Mouse (Mus musculus) heart, adult 2 months (tissue): ENCODE measurements around the gene Btbd2. TPM values are rescaled to one million over a fixed set of nuclear protein-coding genes. Genes with fewer than 3 reads are reported as not detected.

Experiments used
- DNase-seq, 2 experiments: peaks; one replicate each; pipeline ENCODE4 v3.0.0; 2021
- H3K27ac ChIP-seq: fragments of 200-600 bp; 2 replicates; pipeline ENCODE4 v1.8.1; 2022
- H3K27me3 ChIP-seq: fragments of 200-500 bp; 2 replicates; pipeline ENCODE4 v1.6.1; 2012; ENCODE audit warnings: mild to moderate bottlenecking, low read length, inconsistent platforms, mixed read lengths; ENCODE audit not compliant: control insufficient read depth, insufficient read depth
- H3K36me3 ChIP-seq: fragments of 200-500 bp; 2 replicates; pipeline ENCODE4 v1.6.1; 2012; ENCODE audit warnings: low read length, inconsistent platforms; ENCODE audit not compliant: control insufficient read depth, insufficient read depth
- H3K4me1 ChIP-seq: fragments of 200-500 bp; 2 replicates; pipeline ENCODE4 v1.6.1; 2011; ENCODE audit warnings: low read length; ENCODE audit not compliant: control insufficient read depth, insufficient read depth
- H3K4me3 ChIP-seq: fragments of 200-600 bp; 2 replicates; pipeline ENCODE4 v1.8.1; 2022
- H3K79me2 ChIP-seq: fragments of 200-500 bp; replicated peaks from 2 replicates; pipeline ENCODE4 v1.6.1; 2012; ENCODE audit warnings: mild to moderate bottlenecking, inconsistent platforms, low read length, moderate library complexity, mixed read lengths; ENCODE audit not compliant: control insufficient read depth, insufficient read depth
- H3K9ac ChIP-seq: fragments of 200-500 bp; 2 replicates; pipeline ENCODE4 v1.6.1; 2012; ENCODE audit warnings: low read depth, mild to moderate bottlenecking, control low read depth, inconsistent platforms, low read length, mixed read lengths
- CTCF ChIP-seq: fragments of 200-600 bp; IDR thresholded peaks from 2 replicates; pipeline ENCODE4 v1.8.1; 2022; ENCODE audit warnings: antibody characterized with exemption, mild to moderate bottlenecking, moderate library complexity
- EP300 ChIP-seq: fragments of 200-500 bp; IDR thresholded peaks from 2 replicates; pipeline ENCODE4 v1.6.1; 2011; ENCODE audit warnings: low read depth, low read length, control low read depth; ENCODE audit not compliant: insufficient read depth
- POLR2A ChIP-seq: fragments of 200-500 bp; IDR thresholded peaks from 2 replicates; pipeline ENCODE4 v1.6.1; 2011; ENCODE audit warnings: mild to moderate bottlenecking, low read depth, low read length, control low read depth; ENCODE audit not compliant: insufficient read depth
- WGBS: fragments of 180-500 bp; shearing (Covaris S2); methylation state at CpG from one replicate; pipeline ENCODE4 v1.1.7; 2018; 5-methylcytosine and 5-hydroxymethylcytosine counted together
- intact Hi-C: fragments of 180-260 bp; cut with DNase I; formaldehyde crosslinking; loops from one replicate; pipeline ENCODE4 v1.15.1; 2025
- polyA plus RNA-seq: library from polyadenylated mRNA; depleted of rRNA; stranded (reverse); fragments of >200 nt; gene quantifications from 2 replicates; pipeline ENCODE4 v1.2.3, GENCODE M21; 2012
- total RNA-seq, 2 experiments: library from RNA; stranded (reverse); gene quantifications; 2 replicates each; pipeline ENCODE4 v1.2.3; 2021

Btbd2 gene
- total and polyA plus RNA-seq, 3 experiments: 43.7 to 60.1 (median 44.2) TPM

GRCm38 (mm10) chr10:80684984-80685383 lies 28.1 kb upstream of the Btbd2 start:
- no peak overlapping the region for H3K27ac ChIP-seq
- WGBS: 78% methylated on average over 4 of the region's 4 CpGs
- intact Hi-C loops: loop anchor here (1.0 kb wide), 1 partner anchor 26 kb away; no protein-coding TSS in a partner anchor

GRCm38 (mm10) chr10:80684214-80684613 lies 27.3 kb upstream of the Btbd2 start:
- H3K4me1 ChIP-seq: peaks cover 10% of the 10 kb centered on the region
- H3K36me3 ChIP-seq: no peaks in the 10 kb centered on the region
- H3K79me2 ChIP-seq: no peaks in the 10 kb centered on the region
- no peaks in the 10 kb centered on the region for H3K27me3 ChIP-seq
- WGBS: 61% methylated on average over 6 of the region's 6 CpGs
- intact Hi-C loops: loop anchor here (1.0 kb wide), 1 partner anchor 25 kb away; no protein-coding TSS in a partner anchor
- H3K4me3 ChIP-seq: no peak overlapping the region
- H3K9ac ChIP-seq: no peak overlapping the region
- peak; percentile 72 to 77 for DNase-seq
- H3K27ac ChIP-seq: no peak overlapping the region
- TF ChIP-seq EP300 (peak; percentile 85; the same call in 1 of the 2 replicates), POLR2A (no peak), CTCF (peak; percentile 96)

More at GRCm38 (mm10) chr10:80684984-80685383, 28.1 kb upstream of the Btbd2 start:
- no peaks in the 10 kb centered on the region for H3K36me3 ChIP-seq
- H3K27me3 ChIP-seq: no peaks in the 10 kb centered on the region
- H3K79me2 ChIP-seq: no peaks in the 10 kb centered on the region
- no peak overlapping the region for H3K9ac ChIP-seq
- no peak for TF ChIP-seq CTCF
- no peak overlapping the region for H3K4me3 ChIP-seq
- peaks cover 3% of the 10 kb centered on the region for H3K4me1 ChIP-seq
- no peak for DNase-seq

DNA sequence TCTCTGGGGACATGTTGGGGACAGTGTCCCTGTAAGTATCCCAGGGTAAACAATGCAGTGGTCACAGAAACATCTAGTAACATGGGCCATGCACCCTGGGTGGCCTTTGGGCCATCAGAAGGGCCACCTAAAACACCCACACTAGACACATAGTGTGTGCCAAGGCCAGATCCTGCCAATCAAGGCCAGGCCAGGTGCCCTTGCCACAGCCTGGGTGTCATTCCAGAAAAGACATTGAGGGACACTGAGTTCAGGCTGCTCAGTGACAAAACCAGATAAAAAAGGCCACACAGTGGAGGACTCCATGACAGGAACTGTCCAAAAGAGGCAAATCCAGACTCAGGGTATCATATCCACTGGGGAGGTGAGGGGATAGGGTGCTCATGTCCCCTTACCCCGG lies 26.8 kb upstream of the Btbd2 start:
- WGBS: 88% methylated on average over 1 of the region's 1 CpGs
- intact Hi-C loops: loop anchor here (1.0 kb wide), 1 partner anchor 24 kb away; no protein-coding TSS in a partner anchor
- Histone ChIP-seq H3K9ac (no peak overlapping the region), H3K79me2 (no peaks in the 10 kb centered on the region), H3K36me3 (0 out of 2 replicates have a peak, but pooled peaks cover 3% of the 10 kb centered on the region), H3K27ac (no peak overlapping the region), H3K27me3 (no peaks in the 10 kb centered on the region), H3K4me3 (no peak overlapping the region), H3K4me1 (peaks cover 14% of the 10 kb centered on the region)
- TF ChIP-seq POLR2A (no peak), EP300 (no peak), CTCF (no peak)
- no peak for DNase-seq

GRCm38 (mm10) chr10:80682003-80682402 lies 25.1 kb upstream of the Btbd2 start:
- Histone ChIP-seq H3K36me3 (peaks cover 5% of the 10 kb centered on the region; the same call in 1 of the 2 replicates), H3K4me1 (peaks cover 27% of the 10 kb centered on the region), H3K79me2 (no peaks in the 10 kb centered on the region), H3K27ac (no peak overlapping the region), H3K9ac (no peak overlapping the region), H3K4me3 (no peak overlapping the region), H3K27me3 (no peaks in the 10 kb centered on the region)
- DNase-seq: no peak
- intact Hi-C loops: no loop called here
- WGBS: 94% methylated on average over 6 of the region's 6 CpGs
- TF ChIP-seq POLR2A (no peak), EP300 (no peak), CTCF (no peak)

DNA sequence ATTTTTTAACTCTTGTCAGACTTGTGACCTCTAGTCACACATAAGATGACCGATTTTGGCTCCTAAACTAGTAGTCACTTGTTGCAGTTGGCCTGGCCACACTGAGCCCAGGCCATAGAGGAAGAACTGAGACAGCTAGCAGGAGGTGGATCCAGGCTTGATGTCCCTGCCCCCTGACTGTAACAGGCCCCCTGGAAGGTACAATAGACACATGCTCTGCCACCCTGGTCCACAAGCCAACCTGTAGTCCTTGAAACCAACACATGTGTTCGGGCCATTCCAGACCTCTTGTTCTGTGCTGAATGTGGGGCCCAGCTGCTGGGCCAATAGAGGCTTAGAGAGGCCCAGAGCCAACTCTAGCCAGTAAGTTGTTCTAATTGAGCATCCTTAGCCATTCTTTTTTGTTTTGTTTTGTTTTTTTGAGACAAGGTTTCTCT lies 23.4 kb upstream of the Btbd2 start:
- no peak for TF ChIP-seq POLR2A
- no peak for DNase-seq
- intact Hi-C loops: loop anchor here (2.0 kb wide), 1 partner anchor 19 kb away; no protein-coding TSS in a partner anchor
- no peak overlapping the region for H3K9ac ChIP-seq
- 52% methylated on average over 2 of the region's 2 CpGs for WGBS
- H3K36me3 ChIP-seq: peaks cover 5% of the 10 kb centered on the region; the same call in 1 of the 2 replicates
- H3K4me1 ChIP-seq: peaks cover 27% of the 10 kb centered on the region
- no peaks in the 10 kb centered on the region; the same call in 1 of the 2 replicates for H3K79me2 ChIP-seq
- peak overlapping the region; percentile 99 for H3K27ac ChIP-seq
- no peak overlapping the region for H3K4me3 ChIP-seq
- no peaks in the 10 kb centered on the region for H3K27me3 ChIP-seq

DNA sequence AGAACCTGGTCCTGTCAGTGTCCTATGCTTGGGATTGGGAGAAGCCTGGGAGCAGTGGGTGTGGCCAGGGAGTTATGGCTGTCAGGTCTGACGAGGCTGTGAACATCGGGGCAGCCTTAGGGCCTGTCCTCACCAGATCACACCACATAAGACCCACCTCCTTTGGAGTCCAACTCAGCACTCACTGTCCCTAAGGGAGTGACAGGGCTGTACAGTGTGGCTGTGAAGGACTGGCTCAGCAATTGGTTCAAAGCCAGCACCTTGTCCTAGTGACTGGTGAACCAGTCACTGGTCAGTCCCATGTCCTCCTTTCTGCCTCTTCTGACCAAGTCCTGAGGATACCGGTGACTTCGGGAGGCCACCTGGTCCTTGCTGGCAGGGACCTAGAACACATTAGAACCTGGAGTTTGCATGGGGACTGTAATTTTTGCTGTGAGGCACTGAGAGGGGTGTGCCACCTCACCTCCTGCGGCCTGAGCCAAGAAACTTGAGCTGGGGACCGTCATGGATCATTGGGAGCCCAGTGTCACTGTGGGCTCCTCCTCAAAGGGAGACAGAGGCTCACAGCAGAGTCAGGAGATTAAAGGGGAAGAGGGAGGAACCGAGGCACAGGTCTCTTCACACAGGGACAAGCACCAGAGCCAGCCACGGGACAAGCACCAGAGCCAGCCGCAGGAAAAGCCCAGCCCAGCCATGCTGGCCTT lies 22.8 kb upstream of the Btbd2 start:
- intact Hi-C loops: loop anchor here (2.0 kb wide), 1 partner anchor 19 kb away; no protein-coding TSS in a partner anchor
- H3K9ac ChIP-seq: 0 out of 2 replicates have a peak overlapping the region, but pooled peaks have one; percentile 4

More for the DNA sequence above, 22.8 kb upstream of the Btbd2 start:
- Histone ChIP-seq H3K27ac (peak overlapping the region; percentile 99), H3K4me1 (peaks cover 27% of the 10 kb centered on the region), H3K27me3 (no peaks in the 10 kb centered on the region), H3K4me3 (no peak overlapping the region), H3K79me2 (no peaks in the 10 kb centered on the region; the same call in 1 of the 2 replicates), H3K36me3 (peaks cover 5% of the 10 kb centered on the region; the same call in 1 of the 2 replicates)
- peak in 1 of 2 experiments; percentile 47 for DNase-seq
- TF ChIP-seq CTCF: no peak
- no peak for TF ChIP-seq EP300
- TF ChIP-seq POLR2A: no peak
- WGBS: 33% methylated on average over 9 of the region's 9 CpGs
